Mouse (Mus musculus) T-cell, adult 2 months (primary cell): ENCODE data around the gene Ptprg.

Source experiments
- DNase-seq: peaks from one replicate; pipeline ENCODE4 v3.0.0; 2022; ENCODE audit warnings: low spot score

Ptprg gene

GRCm38 (mm10) chr14:11565283-11565682, 12.0 kb downstream of the Ptprg start:
- DNase-seq = no peak

GRCm38 (mm10) chr14:11569734-11570133, 16.4 kb downstream of the Ptprg start:
- no peak for DNase-seq

GRCm38 (mm10) chr14:11571766-11572394, 18.5 kb downstream of the Ptprg start:
- no peak for DNase-seq

- DNase-seq = no peak
Observed at GRCm38 (mm10) chr14:11572395-11572784, 19.1 kb downstream of the Ptprg start.

- no peak for DNase-seq
Observed at GRCm38 (mm10) chr14:11573710-11574109, 20.4 kb downstream of the Ptprg start.

- no peak for DNase-seq
Observed at GRCm38 (mm10) chr14:11577276-11577909, 24.1 kb downstream of the Ptprg start.

GRCm38 (mm10) chr14:11577910-11578309, 24.6 kb downstream of the Ptprg start:
- DNase-seq = no peak

- no peak for DNase-seq
Observed at GRCm38 (mm10) chr14:11578492-11578967, 25.2 kb downstream of the Ptprg start.

GRCm38 (mm10) chr14:11579950-11580349, 26.6 kb downstream of the Ptprg start:
- DNase-seq = no peak

GRCm38 (mm10) chr14:11584263-11584662, 30.9 kb downstream of the Ptprg start:
- DNase-seq = no peak

GRCm38 (mm10) chr14:11584929-11585633, 31.7 kb downstream of the Ptprg start:
- DNase-seq = no peak

- no peak for DNase-seq
Observed at GRCm38 (mm10) chr14:11590387-11590786, 37.1 kb downstream of the Ptprg start.

GRCm38 (mm10) chr14:11592650-11593049, 39.3 kb downstream of the Ptprg start:
- no peak for DNase-seq

GRCm38 (mm10) chr14:11594336-11594735, 41.0 kb downstream of the Ptprg start:
- DNase-seq = no peak

- no peak for DNase-seq
Observed at GRCm38 (mm10) chr14:11604133-11604865, 51.0 kb downstream of the Ptprg start.

GRCm38 (mm10) chr14:11608366-11608765, 55.0 kb downstream of the Ptprg start:
- no peak for DNase-seq

- no peak for DNase-seq
Observed at GRCm38 (mm10) chr14:11609857-11610582, 56.7 kb downstream of the Ptprg start.

- DNase-seq = no peak
Observed at GRCm38 (mm10) chr14:11612426-11612825, 59.1 kb downstream of the Ptprg start.

GRCm38 (mm10) chr14:11613146-11613545, 59.8 kb downstream of the Ptprg start:
- DNase-seq = no peak

GRCm38 (mm10) chr14:11615697-11616096, 62.4 kb downstream of the Ptprg start:
- DNase-seq = no peak

GRCm38 (mm10) chr14:11617362-11617761, 64.0 kb downstream of the Ptprg start:
- no peak for DNase-seq
